Mouse (Mus musculus) granulocyte monocyte progenitor cell, adult 5-6 weeks (primary cell): ENCODE results near the gene N4bp2l1. TPM values are rescaled to one million over a fixed set of nuclear protein-coding genes. Genes with fewer than 3 reads are reported as not detected.
"Not testable (repeated sequence)": the region's sequence is repeated elsewhere in the genome, so short reads cannot be mapped to it uniquely, and the experiment has no call there.

Experiments
- ATAC-seq: replicated peaks from 2 replicates; pipeline ENCODE4 v1.8.0; 2016; ENCODE audit warnings: mild to moderate bottlenecking, moderate TSS enrichment, inconsistent platforms; ENCODE audit not compliant: poor library complexity, severe bottlenecking
- total RNA-seq, 2 experiments: library from RNA; stranded (forward) in 1 of 2; stranded (reverse) in 1 of 2; fragments of 200-712, 200-1000 nt in 1 of 2; fragments of >200 nt in 1 of 2; fragmentation: Nextera tagmentation in 1 of 2; gene quantifications; 2 replicates each; pipeline ENCODE4 v1.2.3; 2014 to 2017

Gene N4bp2l1
- total RNA-seq (2014; fragmentation: Nextera tagmentation) (28.9 and 31.4 TPM in 2 replicates), total RNA-seq (2017) (28.8 and 29.7 TPM in 2 replicates)

DNA sequence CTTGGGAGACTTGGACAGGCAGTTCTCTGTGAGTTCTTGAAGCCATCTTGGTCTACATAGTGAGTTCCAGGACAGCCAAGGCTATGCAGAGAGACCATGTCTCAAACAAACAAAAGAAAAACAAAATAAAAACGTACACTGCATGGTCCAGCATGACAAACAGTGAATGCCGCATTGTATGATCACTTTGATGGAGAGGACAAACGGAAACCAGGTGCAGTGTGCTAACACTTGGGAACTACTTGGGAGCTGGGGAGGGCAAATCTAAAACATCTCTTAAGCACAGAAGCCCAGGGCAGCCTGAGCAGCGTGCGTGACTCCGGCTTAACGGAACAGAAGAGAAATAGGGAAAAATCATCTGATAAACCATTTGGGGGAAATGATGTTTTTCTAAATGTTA, at the start of gene N4bp2l1:
Gene N4bp2l1, minus strand, starts transcription at position 101 of the 400 bp plus-strand sequence.
- no peak for ATAC-seq

DNA sequence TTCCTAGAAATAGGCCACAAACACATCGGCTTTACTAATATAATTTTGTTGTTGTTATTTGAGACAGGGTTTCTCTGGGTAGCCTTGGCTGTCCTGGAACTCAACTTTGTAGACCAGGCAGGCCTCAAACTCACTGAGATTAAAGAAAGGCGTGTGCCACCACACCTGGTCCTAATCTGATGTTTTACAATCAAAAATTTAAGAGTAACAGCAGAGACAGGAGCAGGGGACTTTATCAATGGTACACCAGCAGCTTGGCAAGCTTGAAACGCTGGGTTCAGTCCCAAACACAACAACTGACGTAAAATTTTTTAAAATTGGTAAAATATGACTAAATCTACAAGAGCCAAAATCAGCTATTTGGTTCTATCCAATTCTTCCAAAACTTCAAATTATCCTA, 47.9 kb upstream of the N4bp2l1 start:
- no peak for ATAC-seq

GRCm38 (mm10) chr5:150643390-150643789, 46.4 kb upstream of the N4bp2l1 start:
- ATAC-seq, result not testable (repeated sequence)

GRCm38 (mm10) chr5:150641440-150641839, 44.5 kb upstream of the N4bp2l1 start:
- no peak for ATAC-seq

DNA sequence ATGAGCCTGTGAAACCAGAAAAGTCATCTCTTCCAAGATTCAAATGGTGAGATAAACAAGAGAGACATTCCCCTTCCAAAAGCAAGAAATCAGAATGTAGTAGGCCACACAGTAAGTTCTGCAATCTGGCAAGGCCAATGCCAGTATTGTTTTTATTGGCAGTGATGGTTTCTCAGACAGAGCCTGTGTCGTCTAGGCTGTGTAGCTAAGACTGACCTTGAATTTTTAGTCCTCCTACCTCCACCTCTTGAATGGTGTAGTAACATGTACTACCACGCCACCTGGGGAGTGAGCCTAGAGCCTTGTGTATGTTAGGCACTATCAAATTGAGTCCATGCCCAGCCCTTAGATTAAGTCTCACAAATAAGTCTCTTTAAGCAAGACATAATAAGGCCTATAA, 32.7 kb upstream of the N4bp2l1 start:
- ATAC-seq, result no peak

DNA sequence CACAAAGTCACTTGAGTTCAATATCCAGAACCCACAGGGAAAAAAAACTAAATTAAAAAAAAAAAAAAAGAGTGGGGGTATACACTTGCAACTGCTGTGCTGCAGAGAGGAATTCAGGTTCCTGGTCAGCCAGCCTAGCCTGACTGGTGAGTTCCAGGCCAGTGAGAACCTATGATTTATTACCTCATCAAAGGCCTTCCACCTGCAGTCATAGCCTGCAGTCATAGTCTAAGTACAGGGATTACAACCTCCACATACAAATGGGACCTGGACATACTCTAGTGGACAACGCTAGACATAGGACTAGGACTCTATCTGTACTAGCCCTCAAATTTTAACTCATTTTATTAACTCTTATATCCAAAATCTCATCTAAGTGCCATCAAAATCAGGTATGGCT, 32.3 kb upstream of the N4bp2l1 start:
- no peak for ATAC-seq

DNA sequence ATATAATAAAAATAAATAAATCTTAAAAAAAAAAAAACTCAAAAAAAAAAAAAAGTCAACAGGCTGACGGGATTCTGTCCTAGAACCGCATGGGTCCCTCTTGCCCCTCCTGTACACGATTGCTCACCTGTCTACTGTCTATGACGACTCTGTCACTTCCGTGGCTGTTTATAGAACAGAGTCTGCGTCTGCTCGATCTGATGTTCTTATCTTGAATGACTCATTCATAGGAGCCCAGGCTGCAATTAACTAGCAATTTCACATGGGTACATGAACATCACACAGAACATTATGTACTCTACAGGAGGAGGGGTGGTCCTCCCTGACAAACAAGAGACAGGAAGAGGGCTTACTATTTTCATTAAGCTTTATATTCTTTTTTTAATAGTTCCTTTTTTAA, 28.5 kb upstream of the N4bp2l1 start:
- no peak for ATAC-seq

DNA sequence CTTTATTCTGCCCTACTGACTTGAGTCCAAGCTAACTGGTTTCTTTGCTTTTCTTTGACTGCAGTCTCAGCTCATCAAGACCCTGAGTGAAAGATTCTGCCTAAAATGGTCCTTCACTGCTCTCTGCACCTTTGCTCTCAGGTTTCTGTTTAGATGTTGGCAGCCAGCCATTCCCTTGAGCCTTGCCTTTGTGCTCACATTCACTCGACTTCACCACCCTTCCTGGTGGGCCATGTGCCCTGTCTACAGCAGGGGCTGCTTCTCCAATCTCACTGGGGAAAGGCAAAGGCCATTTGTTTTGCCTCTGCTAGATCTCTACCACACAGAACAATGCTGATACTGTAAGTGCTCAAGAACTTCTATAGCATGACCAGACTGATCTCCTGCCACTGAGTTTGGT, 25.8 kb upstream of the N4bp2l1 start:
- no peak for ATAC-seq

DNA sequence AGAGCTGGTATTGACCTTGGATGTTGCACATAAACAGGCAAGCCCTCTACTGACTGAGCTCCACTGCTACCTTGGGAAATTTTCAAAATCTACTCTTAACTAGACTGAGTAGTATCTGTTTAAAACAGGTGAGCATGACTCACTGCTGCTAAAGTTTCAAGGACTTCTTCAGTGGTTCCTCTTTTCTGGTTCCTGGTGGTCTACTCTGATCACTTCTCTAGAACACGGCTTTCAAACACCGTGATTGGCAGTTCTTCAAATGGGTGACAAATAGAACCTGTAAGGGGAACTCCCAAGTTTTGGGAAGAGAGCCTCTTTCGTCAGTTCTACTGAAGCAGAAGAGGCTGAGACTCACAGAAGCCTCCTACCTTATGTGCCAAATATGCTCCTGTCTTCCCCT, 24.6 kb upstream of the N4bp2l1 start:
- peak; percentile 93 for ATAC-seq

DNA sequence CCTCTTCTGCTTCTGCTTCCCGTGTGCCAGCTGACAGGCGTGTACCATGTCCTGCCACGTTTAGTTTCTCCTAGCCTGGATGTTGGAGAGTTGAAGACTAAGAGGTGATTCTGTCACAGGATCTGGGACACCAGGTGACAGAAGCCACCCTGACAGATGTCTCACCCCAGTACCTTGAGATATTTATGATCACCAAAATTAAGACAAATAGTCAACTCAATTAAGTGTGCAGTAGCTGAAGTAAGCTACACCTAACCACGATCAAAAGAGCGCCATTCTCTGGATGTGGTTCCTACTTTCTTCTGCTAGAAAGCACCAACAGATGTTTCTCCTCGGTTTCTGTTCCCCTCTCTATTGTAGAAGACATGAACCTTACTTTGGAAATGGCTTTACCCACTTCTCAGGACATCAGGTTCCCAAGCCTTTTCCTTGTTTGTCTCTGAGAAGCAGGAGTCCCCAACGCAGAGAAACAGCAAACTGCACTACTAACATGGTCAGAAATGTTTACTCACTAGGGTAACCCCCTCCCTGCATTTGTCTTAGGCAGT, 23.7 kb upstream of the N4bp2l1 start:
- ATAC-seq, result peak; percentile 63

DNA sequence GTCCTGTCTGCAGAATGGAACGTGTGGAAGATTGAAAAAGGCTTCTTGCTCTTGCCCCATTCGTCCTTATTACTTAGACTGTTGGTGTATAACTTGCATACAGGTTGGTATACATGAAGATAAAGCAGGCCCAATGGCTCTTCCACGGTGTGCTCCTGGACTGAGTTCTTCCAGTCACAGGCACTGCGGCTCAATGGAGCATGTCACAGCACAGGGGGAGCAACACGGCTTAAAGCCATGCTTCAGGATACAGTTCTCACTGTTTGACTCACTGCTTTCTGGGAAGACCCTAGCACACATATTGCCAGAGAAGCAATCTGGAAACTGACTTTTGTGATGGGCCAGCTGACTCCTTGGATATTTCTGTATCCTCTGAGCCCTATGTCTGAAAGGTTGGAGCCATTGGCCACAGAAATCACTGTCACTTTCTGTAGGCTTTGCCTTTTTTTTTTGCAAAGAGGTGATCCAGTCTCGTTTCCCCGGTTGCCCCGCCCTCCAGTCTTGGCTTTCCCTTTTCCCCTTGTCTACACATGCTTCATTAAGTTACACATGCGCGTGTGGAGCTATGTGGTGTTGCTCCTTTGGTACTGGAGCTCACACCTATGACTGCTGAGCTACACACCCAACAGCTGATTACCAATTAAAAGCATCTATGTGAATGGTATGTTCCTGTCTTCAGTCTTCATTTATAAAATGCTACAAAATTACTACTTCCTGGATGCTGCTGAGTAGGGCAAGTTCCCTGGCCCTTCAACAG, 21.8 kb upstream of the N4bp2l1 start:
- ATAC-seq, result no peak

GRCm38 (mm10) chr5:150616731-150617130, 19.7 kb upstream of the N4bp2l1 start:
- ATAC-seq, result no peak

DNA sequence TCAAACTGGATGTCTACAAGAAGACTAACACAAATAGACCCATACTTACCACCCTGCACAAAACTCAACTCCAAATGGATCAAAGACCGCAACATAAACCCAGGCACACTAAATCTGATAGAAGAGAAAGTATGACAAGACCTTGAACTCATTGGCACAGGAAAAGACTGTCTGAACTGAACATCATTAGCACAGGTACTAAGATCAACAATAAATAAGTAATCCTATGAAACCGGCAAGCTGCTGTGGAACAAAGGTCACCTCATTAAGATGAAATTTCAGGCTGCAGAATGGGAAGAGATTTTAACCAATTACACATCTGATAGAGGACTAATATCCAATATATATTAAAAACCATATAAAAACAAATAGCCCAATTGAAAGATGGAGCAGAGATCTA, 19.2 kb upstream of the N4bp2l1 start:
- ATAC-seq, result no peak

GRCm38 (mm10) chr5:150614054-150614453, 17.1 kb upstream of the N4bp2l1 start:
- ATAC-seq, result no peak

- peak; percentile 88 for ATAC-seq
Observed at GRCm38 (mm10) chr5:150611697-150612096, 14.7 kb upstream of the N4bp2l1 start.

GRCm38 (mm10) chr5:150611136-150611535, 14.1 kb upstream of the N4bp2l1 start:
- no peak for ATAC-seq

DNA sequence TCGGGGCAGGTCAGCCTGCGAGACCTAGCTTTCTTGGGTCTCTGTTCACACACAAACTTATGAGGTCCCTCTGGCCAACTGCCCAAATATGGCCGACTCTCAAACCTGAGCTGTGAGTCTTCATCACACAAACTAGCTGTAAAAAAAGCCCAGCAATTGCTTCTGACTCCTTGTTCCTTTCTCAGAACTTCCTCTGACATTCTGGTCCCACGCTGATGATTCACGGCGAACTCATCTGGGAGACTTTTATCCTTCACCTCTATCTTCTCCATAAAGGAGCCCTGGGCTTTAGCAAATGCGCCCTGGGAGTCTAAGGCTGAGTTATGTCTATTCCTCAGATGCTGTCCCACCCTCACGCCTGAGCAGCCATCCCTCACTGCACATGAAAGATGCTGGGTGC, 10.6 kb upstream of the N4bp2l1 start:
- no peak for ATAC-seq

- no peak for ATAC-seq
Observed at GRCm38 (mm10) chr5:150606131-150606530, 9.1 kb upstream of the N4bp2l1 start.

GRCm38 (mm10) chr5:150601441-150602230, 4.6 kb upstream of the N4bp2l1 start:
- ATAC-seq, result no peak; the same call in 1 of the 2 replicates

DNA sequence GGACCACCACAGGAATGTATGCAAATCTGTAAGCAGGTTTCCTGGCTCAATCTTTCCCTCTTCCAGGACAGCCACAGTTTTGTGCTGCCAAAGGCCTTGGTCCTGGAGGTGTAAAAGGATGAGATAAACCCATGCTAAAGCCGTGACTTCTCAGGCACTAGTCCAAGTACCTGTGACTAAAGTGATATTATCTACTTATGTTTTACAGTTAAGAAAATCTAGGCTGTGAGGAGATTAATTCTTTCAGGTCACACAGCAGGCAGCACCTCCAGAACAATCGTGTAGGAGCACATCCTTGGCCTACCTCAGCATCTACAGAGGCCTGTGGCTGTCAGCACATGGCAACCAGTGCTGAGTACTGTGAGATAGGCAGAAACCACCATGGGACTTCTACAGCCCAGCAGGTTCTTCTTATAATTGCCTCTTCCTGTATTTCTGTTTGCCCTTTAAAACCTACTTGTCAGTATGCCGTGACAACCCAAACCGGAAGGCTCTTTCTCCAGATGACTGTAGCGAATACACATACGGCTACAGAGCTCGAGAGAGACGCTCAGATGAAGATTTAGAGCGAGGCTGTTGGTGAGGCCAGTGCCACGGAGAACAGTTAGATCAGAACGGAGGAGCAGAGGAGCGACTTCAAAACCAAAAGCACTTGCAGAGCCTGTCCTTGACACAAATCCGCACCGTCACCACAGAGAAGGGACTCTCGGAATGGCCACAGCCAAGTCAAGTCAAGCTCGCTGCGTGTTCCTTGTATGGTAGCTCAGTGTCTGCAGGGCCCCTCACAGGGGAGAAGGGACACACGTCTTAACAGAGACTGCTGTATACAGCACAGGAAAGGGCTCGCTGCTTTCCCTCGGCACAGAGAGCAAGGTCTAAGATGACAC, 3.8 kb upstream of the N4bp2l1 start:
- ATAC-seq, result peak; percentile 53
